Mouse (Mus musculus): ENCODE data around the gene Lipa. TPM values are rescaled to one million over a fixed set of nuclear protein-coding genes. Genes with fewer than 3 reads are reported as not detected.

The Lipa gene
- polyA plus RNA-seq, 3 experiments from 2014 or later, result 64.4 to 96.0 (median 93.8) TPM

GRCm38 (mm10) chr19:34521978-34522377, 5.3 kb downstream of the Lipa start:
- ATAC-seq, result no peak

DNA sequence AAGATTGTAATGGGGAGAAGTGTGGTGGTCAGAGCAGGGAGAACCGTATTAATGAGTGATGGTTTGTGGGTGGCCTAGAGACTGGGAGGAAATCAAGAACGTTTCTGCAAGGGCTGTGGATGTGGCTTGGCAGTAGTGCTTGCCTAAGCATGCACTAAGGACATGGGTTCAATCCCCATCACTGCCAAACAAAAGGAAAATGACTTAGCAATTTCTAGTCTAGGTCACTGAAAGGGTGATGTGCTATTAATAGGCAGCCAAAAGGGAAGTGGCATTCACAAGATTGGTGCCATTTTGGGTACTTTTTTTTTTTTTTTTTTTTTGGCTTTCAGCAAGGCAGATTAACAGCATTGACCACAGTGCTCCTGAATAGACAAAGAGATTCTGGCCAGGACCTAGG, 5.9 kb downstream of the Lipa start:
- ATAC-seq, result no peak

- no peak for ATAC-seq
Observed at GRCm38 (mm10) chr19:34520051-34520450, 7.2 kb downstream of the Lipa start.

GRCm38 (mm10) chr19:34519646-34520045, 7.6 kb downstream of the Lipa start:
- ATAC-seq, result no peak

DNA sequence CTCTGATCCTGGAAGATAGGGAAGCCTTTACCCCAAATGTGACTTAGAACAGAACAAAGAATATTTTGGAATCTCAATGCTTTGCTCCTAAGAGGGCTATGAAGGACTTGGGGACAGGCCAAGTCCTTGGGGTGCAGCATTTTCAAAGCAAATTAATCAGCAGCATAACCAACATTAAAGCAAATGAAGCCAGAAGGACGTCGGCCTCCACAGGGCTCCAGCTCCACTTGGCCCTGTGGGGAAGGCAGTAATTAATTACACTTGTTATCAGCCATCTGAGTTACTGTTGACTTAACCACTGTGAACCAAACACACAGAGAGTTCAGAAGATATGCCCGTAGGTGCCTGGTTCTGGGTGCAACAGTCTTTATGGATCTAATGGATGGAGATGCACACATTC, 8.5 kb downstream of the Lipa start:
- no peak for ATAC-seq

- ATAC-seq, result no peak
Observed at GRCm38 (mm10) chr19:34517812-34518594, 9.3 kb downstream of the Lipa start.

DNA sequence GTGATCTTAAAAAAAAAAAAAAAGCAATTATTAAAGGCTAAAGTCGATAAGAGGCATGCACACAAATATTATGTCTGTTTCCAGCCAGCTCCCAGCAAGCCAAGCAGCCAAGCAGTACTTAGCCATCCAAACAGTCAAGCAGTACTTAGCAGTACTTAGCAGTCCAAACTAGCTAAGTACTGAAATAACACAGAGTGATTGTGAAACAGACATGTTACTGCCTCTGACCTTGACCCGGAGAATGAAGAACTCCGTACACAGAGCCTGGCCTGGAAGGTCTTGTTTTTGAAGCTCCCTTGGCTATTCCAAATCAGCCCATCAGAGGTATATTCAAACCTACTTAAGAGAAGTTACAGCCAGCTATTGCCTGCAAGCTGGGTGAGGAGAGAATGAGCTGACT, 10.1 kb downstream of the Lipa start:
- ATAC-seq, result no peak

DNA sequence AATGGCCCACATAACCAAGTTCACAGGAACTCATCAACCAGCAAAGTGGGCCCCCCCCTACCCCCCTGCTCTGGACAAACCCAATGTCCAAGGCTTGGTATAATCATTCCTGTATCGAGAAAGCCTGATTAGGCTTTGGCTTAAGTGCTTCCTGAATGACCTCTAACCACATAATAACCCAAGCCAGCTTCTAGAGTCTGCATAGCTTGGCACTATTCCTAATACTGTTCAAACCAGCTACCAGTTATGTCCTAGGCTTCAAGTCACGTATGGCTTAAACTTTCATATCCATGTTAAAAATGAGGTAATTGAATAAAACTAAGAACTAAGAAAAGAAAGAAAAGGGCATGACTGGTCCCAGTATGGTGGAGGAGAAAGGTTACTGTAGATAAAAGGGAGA, 10.9 kb downstream of the Lipa start:
- ATAC-seq, result no peak

DNA sequence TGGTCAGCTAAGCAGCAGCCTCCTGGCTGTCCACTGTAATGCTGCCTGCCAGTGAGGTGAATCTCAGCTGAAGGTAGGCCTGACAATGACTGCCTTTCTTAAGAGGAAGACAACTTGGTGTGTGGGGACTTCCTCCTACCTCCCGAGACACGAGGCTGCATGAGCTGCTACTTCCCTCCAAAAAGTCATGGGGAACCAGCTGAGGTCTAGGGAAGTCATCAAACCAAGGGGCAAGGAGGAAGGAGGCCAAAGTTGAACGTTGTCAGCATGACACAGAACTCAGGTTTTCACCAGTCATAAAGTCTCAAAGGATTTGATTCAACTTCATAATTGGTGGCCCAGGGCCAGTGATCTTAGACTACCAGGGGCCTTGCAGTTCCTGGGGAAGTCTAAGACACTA, 11.6 kb downstream of the Lipa start:
- no peak for ATAC-seq

- no peak for ATAC-seq
Observed at GRCm38 (mm10) chr19:34511528-34511927, 15.7 kb downstream of the Lipa start.

- peak; percentile 90 for ATAC-seq
Observed at GRCm38 (mm10) chr19:34510717-34511116, 16.6 kb downstream of the Lipa start.

DNA sequence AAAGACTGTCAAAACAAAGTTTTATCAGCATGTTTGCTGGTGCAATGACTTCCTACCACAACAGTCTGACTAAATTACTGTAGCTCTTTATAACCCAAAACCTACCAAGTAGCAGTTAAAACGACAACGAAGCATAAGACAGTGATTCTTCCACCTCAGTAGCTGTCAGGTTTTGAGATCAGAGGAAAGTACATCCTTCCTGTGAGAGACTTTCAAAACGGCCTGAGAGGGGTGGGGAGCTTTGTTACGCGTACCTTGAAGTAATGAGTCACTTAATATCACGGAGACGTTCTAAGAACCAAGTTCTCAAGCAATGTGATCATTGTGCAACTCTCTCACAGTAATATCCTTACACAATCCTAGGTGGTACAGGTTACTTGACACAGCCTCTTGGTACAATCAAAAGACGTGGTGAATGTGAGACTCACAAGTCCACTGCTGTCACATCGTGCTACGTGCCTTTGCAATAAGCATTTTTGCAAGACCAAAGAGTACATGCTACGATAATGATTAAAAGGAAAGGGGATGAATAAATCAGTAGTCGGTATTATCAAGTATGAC, 22.0 kb downstream of the Lipa start:
- peak; percentile 77 for ATAC-seq

GRCm38 (mm10) chr19:34500763-34501162, 26.5 kb downstream of the Lipa start:
- ATAC-seq, result peak; percentile 93

DNA sequence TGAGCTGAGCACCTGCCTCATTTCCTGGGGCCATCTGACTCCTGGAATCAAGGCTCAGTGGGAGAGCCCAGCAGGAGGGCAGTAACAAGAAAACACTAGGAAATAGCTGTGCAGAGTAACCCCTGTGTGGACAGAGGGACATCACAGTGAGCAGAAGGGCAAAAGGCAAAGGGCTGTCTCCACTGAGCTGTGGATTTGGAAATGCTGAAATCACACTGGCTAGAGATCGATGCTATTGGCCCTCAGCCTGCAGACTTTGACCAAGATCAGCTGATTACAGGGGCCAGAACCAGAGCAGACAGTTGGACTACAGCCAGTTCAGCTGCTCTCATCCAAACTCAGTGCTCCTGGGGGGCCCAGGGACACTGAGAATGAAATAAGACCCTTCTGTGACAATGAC, 30.9 kb downstream of the Lipa start:
- no peak for ATAC-seq

DNA sequence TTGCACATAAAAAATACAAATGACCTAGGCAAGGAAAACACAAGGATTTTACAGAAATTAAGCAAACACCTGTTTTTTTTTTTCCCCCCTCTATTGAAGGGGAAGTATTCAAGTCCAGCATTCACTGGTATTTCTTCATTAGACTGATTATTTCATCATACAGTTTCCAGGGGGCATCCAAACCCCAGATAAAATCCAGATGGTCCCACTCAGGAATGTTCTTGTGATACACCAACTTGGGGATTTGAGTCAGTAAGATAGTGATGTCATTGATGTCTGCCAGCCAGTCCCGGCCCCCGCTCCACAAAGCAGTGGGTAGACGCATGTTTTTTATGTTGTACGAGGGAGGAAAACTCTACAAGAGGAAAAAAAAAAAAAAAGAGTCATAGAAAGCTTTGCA, 33.4 kb downstream of the Lipa start:
- ATAC-seq, result no peak

DNA sequence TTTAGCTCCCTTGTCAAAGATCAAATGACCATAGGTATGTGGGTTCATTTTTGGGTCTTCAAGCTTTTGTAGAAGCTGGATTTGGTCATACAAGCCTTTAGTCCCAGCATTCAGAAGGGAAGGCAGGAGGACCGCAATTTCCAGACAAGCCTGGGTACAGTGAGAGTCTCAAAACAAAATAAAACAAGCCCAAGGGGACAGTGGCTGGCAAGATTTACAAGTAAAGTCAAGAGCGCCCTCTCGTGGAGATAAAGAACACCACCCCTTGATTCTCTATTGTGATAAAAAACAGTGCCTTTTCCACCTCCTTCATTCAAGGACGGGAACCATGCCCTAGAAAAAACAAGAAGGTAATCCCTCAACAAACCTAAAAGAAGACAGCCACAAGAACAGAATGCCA, 43.7 kb downstream of the Lipa start:
- peak; percentile 63 for ATAC-seq

DNA sequence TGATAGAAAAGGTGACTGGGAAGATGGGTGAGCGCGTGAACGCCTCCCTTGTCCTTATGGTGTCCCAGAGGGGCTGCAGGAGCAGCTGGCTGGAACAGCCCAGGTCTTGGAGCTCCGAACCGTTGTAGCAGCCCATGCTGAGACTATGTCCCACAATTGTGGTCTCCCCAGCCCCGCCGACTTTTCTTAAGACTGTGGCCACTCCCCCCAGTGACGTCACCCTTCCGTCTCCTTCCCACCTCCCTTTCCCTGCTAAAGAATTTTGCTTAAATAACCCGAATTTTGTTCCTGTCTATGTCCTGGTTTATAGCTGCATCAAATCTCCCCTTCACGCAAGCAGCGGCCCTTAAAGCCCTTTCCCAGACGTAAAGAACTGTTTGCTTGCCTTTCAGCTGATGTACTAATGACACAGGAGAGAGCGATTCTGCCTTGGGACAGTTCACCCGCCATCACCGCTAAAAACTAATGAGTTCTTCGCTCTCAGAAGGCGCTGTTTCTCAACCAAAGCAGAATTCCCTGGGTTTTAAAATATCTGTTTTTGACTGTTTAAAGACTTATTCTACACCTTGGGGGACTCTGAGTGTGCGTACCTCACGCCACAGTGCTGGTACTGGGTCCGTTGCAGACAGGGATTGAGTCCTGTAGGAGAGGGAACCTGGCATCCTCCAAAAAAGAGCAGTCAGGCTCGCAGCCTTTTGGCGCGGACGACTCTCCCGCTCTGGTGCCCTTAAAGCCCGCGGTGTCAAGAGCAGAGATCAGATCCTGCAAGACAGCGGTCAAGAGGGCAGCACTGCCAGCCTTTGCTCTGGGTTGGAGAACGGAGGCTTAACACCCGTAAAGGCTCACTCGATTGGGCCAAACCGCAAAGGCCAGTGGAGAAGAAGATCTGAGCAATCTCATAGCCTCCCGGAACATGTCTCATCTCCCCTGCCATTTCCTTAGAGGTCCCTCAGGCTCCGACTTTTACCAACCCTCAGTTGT, 52.0 kb downstream of the Lipa start, which contains the start of gene Ch25h:
Gene Ch25h, minus strand, starts transcription at position 174 of the 981 bp plus-strand sequence.
- ATAC-seq, result peak; percentile 44

DNA sequence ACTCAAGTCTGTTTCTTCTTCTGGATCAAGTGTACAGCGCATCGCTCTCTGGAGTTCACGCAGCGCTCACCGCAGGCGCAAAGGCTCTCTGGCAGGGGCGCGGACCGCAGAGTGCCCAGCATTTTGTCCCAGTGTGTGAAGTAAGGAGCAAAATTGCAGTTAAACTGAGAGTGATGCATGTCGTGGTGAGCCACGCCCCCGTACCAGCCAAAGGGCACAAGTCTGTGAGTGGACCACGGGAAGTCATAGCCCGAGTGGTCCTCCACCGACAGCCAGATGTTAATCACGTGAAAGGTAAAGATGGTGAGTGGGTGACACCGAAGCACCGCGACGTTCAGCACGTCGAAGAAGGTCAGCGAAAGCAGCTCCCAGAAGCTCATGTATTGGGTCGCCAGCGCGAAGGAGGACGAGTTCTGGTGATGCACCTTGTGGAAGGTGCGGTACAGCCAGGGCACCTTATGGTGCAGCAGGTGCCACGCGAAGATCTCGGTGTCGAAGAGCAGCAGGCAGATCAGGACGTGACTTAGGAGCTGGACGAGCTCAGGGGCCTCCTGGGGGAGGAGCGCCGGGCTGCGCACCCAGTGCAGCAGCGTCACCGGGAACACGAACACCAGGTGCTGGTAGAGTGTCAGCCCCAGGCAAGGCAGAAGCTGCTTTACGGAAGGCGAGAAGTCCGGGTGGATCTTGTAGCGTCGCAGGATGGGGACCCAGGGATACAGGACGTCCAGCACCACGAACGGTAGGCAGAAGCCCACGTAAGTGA, 52.9 kb downstream of the Lipa start:
- peak; percentile 65 for ATAC-seq

DNA sequence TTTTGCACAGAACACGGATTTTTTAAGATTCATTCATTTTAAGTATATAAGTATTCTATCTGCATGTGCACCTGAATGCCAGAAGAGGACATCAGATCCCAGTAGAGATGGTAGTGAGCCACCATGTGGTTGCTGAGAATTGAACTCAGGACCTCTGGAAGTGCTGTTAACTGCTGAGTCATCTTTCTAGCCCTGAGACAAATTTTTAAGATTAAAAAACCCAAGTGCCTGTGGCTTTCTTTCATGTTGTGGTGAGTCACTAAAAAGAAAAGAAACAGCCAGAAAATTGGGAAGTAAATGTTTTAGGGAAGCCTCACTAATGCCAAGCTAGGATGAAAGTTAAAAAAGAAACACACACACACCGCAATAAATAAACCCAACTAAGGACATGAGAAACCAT, 55.6 kb downstream of the Lipa start:
- ATAC-seq, result no peak

- no peak for ATAC-seq
Observed at GRCm38 (mm10) chr19:34468794-34469193, 58.5 kb downstream of the Lipa start.

- ATAC-seq, result no peak
Observed at GRCm38 (mm10) chr19:34468216-34468615, 59.1 kb downstream of the Lipa start.

GRCm38 (mm10) chr19:34464453-34464852, 62.8 kb downstream of the Lipa start:
- no peak for ATAC-seq
